Mouse (Mus musculus): Measurements from ENCODE around the gene Zc3hav1. TPM values are rescaled to one million over a fixed set of nuclear protein-coding genes. Genes with fewer than 3 reads are reported as not detected.
"Not testable (repeated sequence)": the region's sequence is repeated elsewhere in the genome, so short reads cannot be mapped to it uniquely, and the experiment has no call there.

The Zc3hav1 gene
- polyA plus RNA-seq, 1 experiment = 34.7 TPM

DNA sequence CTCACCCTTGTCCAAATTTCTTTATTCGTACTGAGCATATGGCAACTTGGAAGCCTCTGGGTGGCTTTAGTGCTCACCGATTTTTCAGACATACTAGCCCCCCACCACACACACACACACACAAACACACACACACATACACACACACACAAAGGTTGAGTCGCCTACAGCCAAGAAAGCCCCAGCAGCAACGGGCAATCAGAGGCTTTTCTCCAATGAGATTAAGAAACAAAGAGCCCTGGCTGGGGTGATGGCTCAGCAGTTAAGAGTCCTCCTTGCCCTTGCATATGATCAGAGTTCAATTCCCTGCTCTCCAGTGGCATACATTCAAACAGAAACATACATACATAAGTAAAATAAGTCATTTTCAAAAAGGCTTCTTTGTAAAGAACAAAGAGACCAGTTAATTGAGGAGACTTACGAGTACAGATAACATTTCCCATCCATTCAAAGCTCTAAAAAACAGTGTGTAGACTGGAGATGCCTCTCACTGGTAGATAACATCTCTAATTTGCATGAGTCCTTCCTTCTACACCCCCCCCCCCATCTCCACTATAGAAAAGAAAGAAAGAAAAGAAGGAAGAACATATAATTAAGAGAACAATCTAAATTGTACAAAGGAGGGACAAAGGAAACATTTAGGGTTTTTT lies 3.3 kb upstream of the Zc3hav1 start:
- Histone ChIP-seq H3K4me1 (ENCODE audit: control insufficient read depth, insufficient read depth, insufficient read length, low read length) (peaks cover 3% of the 10 kb centered on the region; the same call in 1 of the 2 replicates), H3K27me3 (ENCODE audit: control insufficient read depth, insufficient read depth, low read length) (no peaks in the 10 kb centered on the region), H3K27ac (ENCODE audit: insufficient read depth, low read depth, low read length) (no peak overlapping the region), H3K4me3 (ENCODE audit: low read depth, low read length) (no peak overlapping the region), H3K36me3 (ENCODE audit: control insufficient read depth, insufficient read depth, low read length) (no peaks in the 10 kb centered on the region)
- TF ChIP-seq CTCF (IDR thresholded peaks at IDR 0.05; ENCODE audit: extremely low read depth, insufficient read length, insufficient replicate concordance, low read depth, low read length) (no peak), POLR2A (IDR thresholded peaks at IDR 0.05; ENCODE audit: low read depth, low read length) (no peak)
- 88% methylated on average over 5 of the region's 5 CpGs for WGBS

DNA sequence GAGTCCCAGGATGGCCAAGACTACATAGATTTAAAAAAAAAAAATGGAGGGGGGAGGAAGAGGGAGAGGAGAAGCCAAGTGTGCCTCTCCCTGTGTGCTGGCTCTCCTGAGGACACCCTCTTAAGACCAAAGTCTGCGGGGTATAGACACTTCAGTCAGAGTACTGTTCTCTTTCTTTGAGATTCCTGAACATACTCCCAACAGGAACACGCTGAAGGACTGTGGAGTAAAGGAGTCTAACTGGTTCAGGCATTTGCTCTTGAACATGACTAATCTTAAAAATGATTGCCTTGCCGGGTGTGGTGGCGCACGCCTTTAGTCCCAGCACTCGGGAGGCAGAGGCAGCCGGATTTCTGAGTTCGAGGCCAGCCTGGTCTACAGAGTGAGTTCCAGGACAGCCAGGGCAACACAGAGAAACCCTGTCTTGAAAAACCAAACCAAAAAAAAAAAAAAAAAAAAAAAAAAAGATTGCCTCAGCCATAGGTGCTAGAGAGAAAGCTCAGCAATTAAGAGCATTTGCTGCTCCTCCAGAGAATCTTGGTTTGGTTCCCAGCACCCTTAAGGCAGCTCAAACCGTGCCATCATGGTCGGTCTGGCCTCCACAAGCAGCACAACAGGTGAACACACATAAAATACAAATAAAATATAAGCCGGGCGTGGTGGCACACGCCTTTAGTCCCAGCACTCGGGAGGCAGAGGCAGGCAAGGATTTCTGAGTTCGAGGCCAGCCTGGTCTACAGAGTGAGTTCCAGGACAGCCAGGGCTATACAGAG lies 2.4 kb upstream of the Zc3hav1 start:
- H3K36me3 ChIP-seq (ENCODE audit: control insufficient read depth, insufficient read depth, low read length); H3K4me3 ChIP-seq (ENCODE audit: low read depth, low read length); H3K27ac ChIP-seq (ENCODE audit: insufficient read depth, low read depth, low read length); H3K27me3 ChIP-seq (ENCODE audit: control insufficient read depth, insufficient read depth, low read length); H3K4me1 ChIP-seq (ENCODE audit: control insufficient read depth, insufficient read depth, insufficient read length, low read length): not testable (repeated sequence)
- WGBS = 80% methylated on average over 15 of the region's 15 CpGs

DNA sequence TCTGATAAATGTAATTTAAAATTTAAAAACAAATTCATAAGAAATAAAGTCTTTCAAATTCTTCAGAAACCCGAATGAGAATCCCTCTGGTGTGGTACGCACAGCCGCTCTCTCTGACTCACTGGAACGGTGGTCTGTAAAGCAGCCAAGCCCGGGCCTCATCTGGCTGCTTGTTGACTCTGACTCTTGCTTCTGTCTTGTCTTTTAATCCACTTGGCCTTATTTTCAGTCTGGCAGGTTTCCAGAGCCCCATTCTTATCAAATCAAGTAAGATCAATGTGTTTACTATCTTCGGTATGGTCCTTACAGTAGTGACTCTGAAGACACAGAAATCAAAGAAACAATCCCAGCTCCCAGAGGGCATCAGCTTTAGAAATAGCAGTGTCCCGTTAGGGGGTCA lies 1.5 kb upstream of the Zc3hav1 start:
- no peak overlapping the region for H3K27ac ChIP-seq (ENCODE audit: insufficient read depth, low read depth, low read length)
- no peak overlapping the region for H3K4me3 ChIP-seq (ENCODE audit: low read depth, low read length)
- H3K4me1 ChIP-seq (ENCODE audit: control insufficient read depth, insufficient read depth, insufficient read length, low read length) = peaks cover 6% of the 10 kb centered on the region; the same call in 1 of the 2 replicates
- no peaks in the 10 kb centered on the region for H3K36me3 ChIP-seq (ENCODE audit: control insufficient read depth, insufficient read depth, low read length)
- H3K27me3 ChIP-seq (ENCODE audit: control insufficient read depth, insufficient read depth, low read length) = no peaks in the 10 kb centered on the region
- WGBS = 48% methylated on average over 7 of the region's 7 CpGs
- TF ChIP-seq POLR2A (IDR thresholded peaks at IDR 0.05; ENCODE audit: low read depth, low read length) = no peak
- TF ChIP-seq CTCF (IDR thresholded peaks at IDR 0.05; ENCODE audit: extremely low read depth, insufficient read length, insufficient replicate concordance, low read depth, low read length) = no peak

DNA sequence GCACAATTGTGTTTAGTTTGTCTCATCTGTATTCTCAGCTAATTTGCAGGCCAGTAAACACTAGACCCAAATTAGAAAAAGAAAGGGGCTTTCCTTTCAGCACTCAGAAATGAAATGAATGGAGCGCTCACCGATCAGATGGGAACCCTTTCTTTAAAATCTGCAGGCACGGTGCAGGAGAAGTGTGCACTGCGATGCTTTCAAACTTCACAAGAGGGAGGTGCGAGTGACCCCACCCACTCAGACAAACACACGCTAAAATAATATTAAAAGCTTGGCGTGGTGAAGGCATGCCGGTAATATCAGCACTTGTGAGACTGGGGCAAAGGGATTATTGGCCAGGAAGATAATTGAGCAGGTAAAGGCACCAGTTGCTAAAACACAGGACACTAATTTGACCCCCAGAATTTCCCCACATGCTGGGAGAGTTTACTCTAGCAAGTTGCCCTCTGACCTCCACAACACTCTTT lies 986 bp upstream of the Zc3hav1 start:
- peaks cover 9% of the 10 kb centered on the region; the same call in 1 of the 2 replicates for H3K4me1 ChIP-seq (ENCODE audit: control insufficient read depth, insufficient read depth, insufficient read length, low read length)
- H3K27ac ChIP-seq (ENCODE audit: insufficient read depth, low read depth, low read length) = peak overlapping the region; percentile 97
- peak overlapping the region; percentile 70 for H3K4me3 ChIP-seq (ENCODE audit: low read depth, low read length)
- H3K36me3 ChIP-seq (ENCODE audit: control insufficient read depth, insufficient read depth, low read length) = no peaks in the 10 kb centered on the region
- TF ChIP-seq CTCF (IDR thresholded peaks at IDR 0.05; ENCODE audit: extremely low read depth, insufficient read length, insufficient replicate concordance, low read depth, low read length) (no peak), POLR2A (IDR thresholded peaks at IDR 0.05; ENCODE audit: low read depth, low read length) (no peak)
- 7% methylated on average over 8 of the region's 8 CpGs for WGBS
- no peaks in the 10 kb centered on the region for H3K27me3 ChIP-seq (ENCODE audit: control insufficient read depth, insufficient read depth, low read length)

DNA sequence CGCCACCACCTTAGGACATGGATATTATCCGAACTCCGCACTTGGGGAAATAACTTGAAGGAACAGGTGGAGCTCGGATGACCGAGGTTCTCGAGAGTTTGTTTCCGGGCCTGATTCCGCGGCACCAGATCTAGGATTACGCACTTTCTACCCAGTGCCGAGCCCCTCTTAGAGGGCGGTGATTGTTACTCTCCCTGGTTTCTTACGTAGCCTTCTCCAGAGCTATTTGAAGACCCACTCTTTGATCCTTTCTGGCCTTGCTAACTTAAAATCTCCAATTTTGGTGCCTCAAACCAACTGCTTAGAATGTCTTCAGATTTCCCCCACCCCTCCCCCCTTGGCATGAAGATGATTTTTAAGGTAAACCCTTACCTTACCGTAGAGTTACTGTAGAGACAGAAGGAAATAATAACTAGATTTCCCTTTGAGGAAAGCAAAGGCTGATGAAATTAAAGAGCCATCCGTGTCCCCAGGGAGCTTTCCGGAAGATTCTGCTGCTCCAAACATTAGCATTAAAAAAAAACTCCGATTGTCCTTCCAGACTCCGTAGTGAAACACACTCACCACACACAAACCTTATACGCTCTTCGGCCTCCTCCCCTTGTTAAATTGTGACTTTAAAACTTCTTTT lies 435 bp upstream of the Zc3hav1 start:
- peaks cover 10% of the 10 kb centered on the region; the same call in 1 of the 2 replicates for H3K4me1 ChIP-seq (ENCODE audit: control insufficient read depth, insufficient read depth, insufficient read length, low read length)
- 3% methylated on average over 20 of the region's 20 CpGs for WGBS
- H3K27ac ChIP-seq (ENCODE audit: insufficient read depth, low read depth, low read length) = peak overlapping the region; percentile 97
- H3K36me3 ChIP-seq (ENCODE audit: control insufficient read depth, insufficient read depth, low read length) = no peaks in the 10 kb centered on the region
- H3K27me3 ChIP-seq (ENCODE audit: control insufficient read depth, insufficient read depth, low read length) = no peaks in the 10 kb centered on the region
- H3K4me3 ChIP-seq (ENCODE audit: low read depth, low read length) = peak overlapping the region; percentile 70
- no peak for TF ChIP-seq POLR2A (IDR thresholded peaks at IDR 0.05; ENCODE audit: low read depth, low read length)
- no peak for TF ChIP-seq CTCF (IDR thresholded peaks at IDR 0.05; ENCODE audit: extremely low read depth, insufficient read length, insufficient replicate concordance, low read depth, low read length)

DNA sequence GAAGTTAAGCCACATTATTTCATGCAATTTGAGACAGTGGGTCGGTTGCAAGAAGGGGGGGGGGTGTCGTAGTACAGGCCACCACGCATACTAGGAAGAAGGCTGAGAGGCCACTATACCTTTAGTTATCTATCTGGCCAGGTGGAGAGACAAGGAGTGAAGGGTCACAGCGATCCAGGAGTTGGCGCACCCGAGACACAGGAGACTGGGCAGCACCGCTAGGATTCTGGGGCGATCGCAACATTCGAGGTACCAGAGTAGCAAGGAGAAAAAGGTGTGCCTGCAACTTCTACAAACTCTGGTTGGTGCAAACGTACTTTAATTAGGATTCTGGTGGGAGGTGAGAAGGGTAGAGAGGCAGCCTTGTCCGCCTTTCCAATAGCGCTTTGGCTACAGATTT lies 1.2 kb downstream of the Zc3hav1 start:
- H3K27ac ChIP-seq (ENCODE audit: insufficient read depth, low read depth, low read length) = peak overlapping the region; percentile 97
- TF ChIP-seq CTCF (IDR thresholded peaks at IDR 0.05; ENCODE audit: extremely low read depth, insufficient read length, insufficient replicate concordance, low read depth, low read length) (no peak), POLR2A (IDR thresholded peaks at IDR 0.05; ENCODE audit: low read depth, low read length) (no peak)
- 3% methylated on average over 13 of the region's 13 CpGs for WGBS

DNA sequence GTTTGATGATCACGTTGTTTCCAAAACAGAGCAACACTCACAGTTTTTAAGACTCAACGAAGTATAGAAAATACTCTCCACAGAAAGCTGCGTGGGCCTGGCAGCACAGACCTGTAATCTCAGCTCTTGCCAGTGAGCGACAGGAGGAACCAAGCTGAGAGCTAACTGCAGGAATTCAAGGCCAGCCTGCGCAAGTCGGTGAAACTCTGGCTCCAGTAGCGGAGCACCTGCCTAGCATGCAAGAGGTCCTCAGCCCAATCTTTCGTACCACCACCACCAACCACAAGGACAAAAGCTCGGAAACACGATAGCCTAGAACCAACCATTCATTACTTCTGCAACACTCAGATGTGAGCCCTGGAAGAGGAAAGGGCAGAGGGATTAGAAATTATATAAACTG lies 2.0 kb downstream of the Zc3hav1 start:
- peak overlapping the region; percentile 97 for H3K27ac ChIP-seq (ENCODE audit: insufficient read depth, low read depth, low read length)
- 23% methylated on average over 10 of the region's 10 CpGs for WGBS
- no peaks in the 10 kb centered on the region for H3K36me3 ChIP-seq (ENCODE audit: control insufficient read depth, insufficient read depth, low read length)
- H3K4me1 ChIP-seq (ENCODE audit: control insufficient read depth, insufficient read depth, insufficient read length, low read length) = peaks cover 14% of the 10 kb centered on the region; the same call in 1 of the 2 replicates
- no peak for TF ChIP-seq POLR2A (IDR thresholded peaks at IDR 0.05; ENCODE audit: low read depth, low read length)
- no peak for TF ChIP-seq CTCF (IDR thresholded peaks at IDR 0.05; ENCODE audit: extremely low read depth, insufficient read length, insufficient replicate concordance, low read depth, low read length)
- no peaks in the 10 kb centered on the region for H3K27me3 ChIP-seq (ENCODE audit: control insufficient read depth, insufficient read depth, low read length)
- H3K4me3 ChIP-seq (ENCODE audit: low read depth, low read length) = peak overlapping the region; percentile 70

More for the DNA sequence above, 1.2 kb downstream of the Zc3hav1 start:
- H3K4me1 ChIP-seq (ENCODE audit: control insufficient read depth, insufficient read depth, insufficient read length, low read length) = peaks cover 14% of the 10 kb centered on the region; the same call in 1 of the 2 replicates
- no peaks in the 10 kb centered on the region for H3K27me3 ChIP-seq (ENCODE audit: control insufficient read depth, insufficient read depth, low read length)
- H3K36me3 ChIP-seq (ENCODE audit: control insufficient read depth, insufficient read depth, low read length) = no peaks in the 10 kb centered on the region
- H3K4me3 ChIP-seq (ENCODE audit: low read depth, low read length) = peak overlapping the region; percentile 70

Data from small intestine, adult 2 months (tissue).